Mouse (Mus musculus) ES-E14 (cell line): Measurements from ENCODE around the gene Ivd. TPM values are rescaled to one million over a fixed set of nuclear protein-coding genes. Genes with fewer than 3 reads are reported as not detected.
A peak's percentile ranks its signal among the peaks of the same experiment; 100 is the strongest.

ENCODE experiments used
- DNase-seq: peaks from one replicate; pipeline ENCODE4 v3.0.0-alpha.2; 2013; ENCODE audit warnings: low read depth, low spot score
- H3K27ac ChIP-seq: 2 replicates; pipeline ENCODE4 v1.5.1; 2012; ENCODE audit warnings: low read depth, mild to moderate bottlenecking, low read length, moderate library complexity, mixed read lengths; ENCODE audit not compliant: poor library complexity, insufficient read depth, severe bottlenecking
- H3K36me3 ChIP-seq: 2 replicates; pipeline ENCODE4 v1.6.1; 2012; ENCODE audit warnings: mild to moderate bottlenecking, low read length, moderate library complexity, mixed read lengths; ENCODE audit not compliant: control insufficient read depth, poor library complexity, insufficient read depth, severe bottlenecking
- H3K4me1 ChIP-seq, 2 experiments: fragments of 150-350 bp in 1 of 2; sonication (generic) in 1 of 2; 2 replicates each; pipeline ENCODE4 v1.6.1; 2012; ENCODE audit warnings: low read length in 2 of 2, mild to moderate bottlenecking in 1 of 2, mixed read lengths in 1 of 2; ENCODE audit not compliant: control insufficient read depth in 2 of 2, insufficient read depth in 2 of 2, poor library complexity in 1 of 2
- H3K4me3 ChIP-seq, 2 experiments: fragments of 150-350 bp in 1 of 2; sonication (generic) in 1 of 2; 2 replicates each; pipeline ENCODE4 v1.5.1; 2012; ENCODE audit warnings: low read length in 2 of 2, low read depth in 1 of 2, mild to moderate bottlenecking in 1 of 2, mixed read lengths in 1 of 2; ENCODE audit not compliant: insufficient read depth in 1 of 2, poor library complexity in 1 of 2, severe bottlenecking in 1 of 2
- H3K9ac ChIP-seq: 2 replicates; pipeline ENCODE4 v1.6.1; 2012; ENCODE audit warnings: low read depth, mild to moderate bottlenecking, low read length, mixed read lengths; ENCODE audit not compliant: poor library complexity, insufficient read depth, severe bottlenecking
- H3K9me3 ChIP-seq: fragments of 150-350 bp; sonication (generic); 2 replicates; pipeline ENCODE4 v1.6.1; 2012; ENCODE audit warnings: low read depth, mild to moderate bottlenecking, low read length; ENCODE audit not compliant: control insufficient read depth, insufficient read depth
- CHD2 ChIP-seq: IDR thresholded peaks from 2 replicates; pipeline ENCODE4 v1.6.1; 2014; ENCODE audit warnings: mild to moderate bottlenecking, low read depth, low read length, inconsistent platforms
- HCFC1 ChIP-seq: IDR thresholded peaks from 2 replicates; pipeline ENCODE4 v1.6.1; 2012; ENCODE audit warnings: low read length, inconsistent platforms, borderline replicate concordance; ENCODE audit not compliant: insufficient read depth
- MAFK ChIP-seq: IDR thresholded peaks from 2 replicates; pipeline ENCODE4 v1.6.1; 2014; ENCODE audit warnings: mild to moderate bottlenecking, low read depth, low read length, inconsistent platforms; ENCODE audit not compliant: insufficient read depth
- ZC3H11A ChIP-seq: IDR thresholded peaks from 2 replicates; pipeline ENCODE4 v1.6.1; 2012; ENCODE audit warnings: low read depth, mild to moderate bottlenecking, inconsistent platforms, low read length, borderline replicate concordance
- ZNF384 ChIP-seq: IDR thresholded peaks from 2 replicates; pipeline ENCODE4 v1.6.1; 2012; ENCODE audit warnings: low read depth, low read length, inconsistent platforms
- in situ Hi-C, 2 experiments: fragments of 600-800 bp; cut with MboI; formaldehyde crosslinking; loops; one replicate each; pipeline ENCODE4 v1.15.1; 2025; ENCODE audit warnings: low sequenced_read_pairs in 2 of 2, inconsistent platforms in 1 of 2; ENCODE audit not compliant: unreplicated experiment in 2 of 2
- total RNA-seq: library from RNA; depleted of rRNA; stranded (reverse); fragments of 300-350 nt; gene quantifications from 2 replicates; pipeline ENCODE4 v1.2.3, GENCODE M21; 2012

Ivd gene
- total RNA-seq, 1 experiment = 19.6 TPM

DNA sequence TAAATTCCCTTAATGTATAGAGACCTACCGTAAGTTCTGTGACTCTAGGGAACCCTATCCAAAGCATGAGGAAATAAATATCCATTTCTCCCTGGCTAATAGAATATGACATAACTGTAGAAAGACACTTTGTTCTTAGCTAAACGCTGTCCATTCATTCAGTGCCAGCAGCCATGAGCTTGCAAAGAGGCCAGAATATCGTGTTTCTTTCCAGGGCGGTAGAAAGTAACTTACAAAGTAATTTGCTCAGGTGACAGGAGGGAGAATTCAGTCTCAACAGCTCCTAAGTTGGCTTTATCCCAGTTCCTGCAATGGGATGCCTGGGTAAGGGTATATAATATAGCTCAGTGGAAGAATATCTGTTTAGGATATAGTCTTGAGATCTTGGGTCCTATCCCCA lies 37.4 kb upstream of the Ivd start:
- H3K9me3 ChIP-seq = no peaks in the 10 kb centered on the region
- no peak for DNase-seq
- TF ChIP-seq CHD2 (no peak), ZNF384 (no peak), MAFK (no peak), HCFC1 (no peak), ZC3H11A (no peak)

DNA sequence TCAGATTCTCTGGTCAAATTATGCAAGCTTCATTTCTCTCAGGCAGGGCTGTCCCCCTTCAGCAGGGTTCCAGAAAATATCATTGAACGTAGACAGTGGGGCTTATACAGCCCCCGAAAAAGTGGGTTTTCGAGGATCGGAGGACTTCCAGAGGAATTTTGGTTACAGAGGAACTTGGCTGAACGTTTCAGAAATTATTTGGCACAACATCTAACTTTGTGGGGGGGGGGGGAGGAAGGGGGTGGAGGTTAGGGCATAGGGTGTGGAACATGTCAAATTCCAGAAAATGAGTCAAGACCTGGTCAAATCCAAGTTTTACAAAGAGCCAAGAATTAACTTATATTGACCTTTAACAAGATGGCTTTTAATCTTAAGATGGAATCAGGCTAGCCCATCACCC lies 32.7 kb upstream of the Ivd start:
- Histone ChIP-seq H3K4me1 (no peaks in the 10 kb centered on the region), H3K4me3 (no peak overlapping the region), H3K9me3 (no peaks in the 10 kb centered on the region), H3K27ac (no peak overlapping the region), H3K9ac (no peak overlapping the region), H3K36me3 (peaks cover 37% of the 10 kb centered on the region)
- DNase-seq = no peak
- in situ Hi-C loops = no loop called here
- TF ChIP-seq MAFK = no peak
- no peak for TF ChIP-seq ZNF384
- TF ChIP-seq HCFC1 = no peak
- TF ChIP-seq ZC3H11A = no peak
- no peak for TF ChIP-seq CHD2

More for the DNA sequence above, 37.4 kb upstream of the Ivd start:
- Histone ChIP-seq H3K36me3 (peaks cover 28% of the 10 kb centered on the region), H3K4me1 (no peaks in the 10 kb centered on the region), H3K27ac (no peak overlapping the region), H3K4me3 (no peak overlapping the region), H3K9ac (no peak overlapping the region)
- in situ Hi-C loops = no loop called here

DNA sequence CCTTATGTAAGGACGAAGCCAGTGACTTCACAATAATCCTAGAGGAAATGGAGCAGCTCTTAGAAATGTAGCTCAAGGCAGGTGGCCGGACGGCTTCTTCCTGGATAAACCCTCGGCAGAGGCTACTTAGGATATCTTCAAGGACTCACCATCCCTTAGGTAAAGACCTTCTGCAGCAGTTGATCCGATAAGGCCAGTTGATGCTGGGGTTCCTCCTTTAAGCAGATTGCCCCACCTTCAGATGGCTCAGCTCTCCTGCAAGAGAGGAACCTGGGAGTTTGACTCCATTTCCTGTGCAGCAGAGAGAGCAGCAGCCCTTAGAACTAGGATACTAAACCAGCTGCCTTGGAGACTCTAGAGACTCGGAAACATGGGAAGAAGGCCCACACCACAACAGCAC lies 27.7 kb upstream of the Ivd start:
- no peak overlapping the region for H3K9ac ChIP-seq
- no peak overlapping the region for H3K27ac ChIP-seq
- no peaks in the 10 kb centered on the region for H3K9me3 ChIP-seq
- H3K4me1 ChIP-seq = peaks cover 0 to 12% of the 10 kb centered on the region in 2 experiments; a peak in 3 of 4 replicates
- in situ Hi-C loops = no loop called here
- no peak for TF ChIP-seq MAFK
- TF ChIP-seq ZNF384 = no peak
- no peak for TF ChIP-seq ZC3H11A
- TF ChIP-seq HCFC1 = no peak
- TF ChIP-seq CHD2 = no peak
- no peak for DNase-seq
- H3K36me3 ChIP-seq = peaks cover 33% of the 10 kb centered on the region
- no peak overlapping the region for H3K4me3 ChIP-seq

DNA sequence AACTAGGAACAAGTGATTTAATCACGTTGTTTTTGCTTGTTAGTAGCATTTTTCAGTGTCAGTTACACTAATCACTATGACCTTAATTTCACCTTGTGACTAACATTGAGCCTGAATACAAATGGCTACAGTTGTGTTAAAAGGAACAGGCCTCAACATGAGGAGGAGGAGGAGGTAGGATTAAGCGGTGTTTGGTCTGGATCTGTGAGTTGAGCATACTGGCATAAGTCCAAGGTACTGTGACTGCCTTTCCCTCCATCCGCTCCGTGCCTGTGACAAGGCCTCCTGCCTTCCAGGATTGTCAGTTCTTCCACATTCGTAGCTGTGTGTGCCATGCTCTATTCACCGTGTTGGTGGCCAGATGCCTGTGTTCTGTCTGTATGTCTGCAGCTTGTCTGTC lies 26.6 kb upstream of the Ivd start:
- in situ Hi-C loops = no loop called here
- Histone ChIP-seq H3K36me3 (peaks cover 28% of the 10 kb centered on the region), H3K9ac (no peak overlapping the region), H3K9me3 (no peaks in the 10 kb centered on the region), H3K4me3 (no peak overlapping the region), H3K4me1 (peaks cover 0 to 14% of the 10 kb centered on the region in 2 experiments; a peak in 3 of 4 replicates), H3K27ac (no peak overlapping the region)
- TF ChIP-seq HCFC1 (no peak), CHD2 (no peak), ZC3H11A (no peak), MAFK (no peak)
- no peak for DNase-seq

DNA sequence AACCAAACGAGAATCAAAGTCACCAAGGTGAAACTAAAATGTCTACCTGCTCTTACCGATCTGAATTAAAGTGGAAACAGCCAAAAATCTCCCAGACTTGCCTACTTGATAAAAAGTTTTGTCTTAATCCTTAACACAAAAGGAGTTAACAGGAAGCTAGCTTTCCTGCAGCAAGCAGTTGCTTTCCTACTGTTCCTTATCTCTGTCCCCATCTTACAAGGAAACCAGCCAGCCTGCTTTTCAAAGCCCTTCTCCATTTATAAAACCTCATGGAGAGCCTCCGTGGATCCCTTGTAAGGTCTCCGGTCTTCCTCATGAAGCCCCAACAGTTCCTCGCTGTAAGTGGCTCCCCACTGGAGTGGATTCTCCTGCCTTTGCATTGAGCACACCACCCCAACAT lies 23.4 kb upstream of the Ivd start:
- H3K36me3 ChIP-seq = peaks cover 9% of the 10 kb centered on the region
- H3K9me3 ChIP-seq = no peaks in the 10 kb centered on the region
- peaks cover 0 to 14% of the 10 kb centered on the region in 2 experiments; a peak in 3 of 4 replicates for H3K4me1 ChIP-seq
- H3K4me3 ChIP-seq = no peak overlapping the region
- H3K9ac ChIP-seq = no peak overlapping the region
- in situ Hi-C loops = no loop called here
- TF ChIP-seq ZC3H11A (no peak), MAFK (no peak), ZNF384 (no peak), CHD2 (no peak), HCFC1 (no peak)
- peak overlapping the region; percentile 52 for H3K27ac ChIP-seq
- no peak for DNase-seq
